Mouse (Mus musculus): ENCODE measurements around the gene 4933402N03Rik.

GRCm38 (mm10) chr7:131122210-131122807 is 23.8 kb downstream of the 4933402N03Rik start:
- TF ChIP-seq CTCF (IDR thresholded peaks at IDR 0.05; ENCODE audit: control insufficient read depth, insufficient read depth, low read length): no peak
- TF ChIP-seq POLR2A (IDR thresholded peaks at IDR 0.05; ENCODE audit: borderline replicate concordance, control insufficient read depth, low read depth, low read length): no peak

Data from bone marrow, adult 2 months (tissue).